Mouse (Mus musculus): ENCODE measurements at regions not wholly inside any gene's neighbourhood (a gene's known extent, or its start where the extent isn't known, plus 50 kb on each side); places are given as distances from the start of the nearest gene placed in this dataset.

DNA sequence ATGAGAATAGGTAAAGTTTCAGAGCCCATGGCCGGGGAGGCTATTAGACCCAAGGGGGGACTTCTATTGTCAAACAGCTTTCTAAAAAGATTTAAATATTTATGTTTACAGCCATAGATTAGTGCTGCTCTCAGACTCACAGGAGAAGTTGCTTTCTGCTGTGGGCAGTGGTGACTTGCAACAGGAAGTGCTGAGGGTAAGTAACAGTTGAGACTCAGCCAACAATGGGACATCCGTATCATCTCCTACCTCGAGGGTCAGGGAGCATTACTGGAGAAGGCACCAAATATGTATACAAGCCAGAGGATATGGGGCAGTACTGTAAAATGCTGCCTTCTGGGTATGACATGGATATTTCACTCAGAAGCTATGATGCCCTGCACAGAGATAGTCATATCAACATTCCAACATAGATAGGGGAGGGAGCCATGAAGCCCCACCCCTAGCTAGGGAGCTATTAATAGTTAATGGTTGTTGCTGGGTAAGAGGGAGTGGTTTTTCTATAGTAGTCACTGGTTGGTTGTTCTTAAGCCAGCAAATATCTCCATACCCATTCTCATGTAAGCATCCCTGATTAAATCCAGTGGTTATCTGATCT is 92.5 kb upstream of the Hs6st1 start:
- peak; percentile 72 for DNase-seq (ENCODE audit: low read depth, low spot score)

DNA sequence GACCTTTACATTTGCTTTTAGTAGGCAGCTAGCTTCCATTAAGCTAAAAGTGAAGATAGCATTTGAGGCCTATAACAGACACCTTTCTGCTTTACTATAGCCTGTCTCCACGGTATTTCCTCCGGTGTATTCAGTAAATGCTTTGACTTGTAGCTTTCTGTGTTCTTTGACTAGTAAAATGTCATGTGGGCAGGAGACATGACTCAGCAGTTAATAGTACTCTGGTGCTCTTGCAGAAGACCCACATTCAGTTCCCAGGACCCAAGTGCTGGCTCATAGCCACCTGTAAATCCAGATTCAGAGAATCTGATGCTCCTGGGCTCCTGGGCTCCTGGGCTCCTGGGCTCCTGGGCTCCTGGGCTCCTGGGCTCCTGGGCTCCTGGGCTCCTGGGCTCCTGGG is 91.7 kb upstream of the Hs6st1 start:
- no peak for TF ChIP-seq KAT2A (conservative IDR thresholded peaks at IDR 0.05; ENCODE audit: low read depth, low read length)
- 0 out of 2 replicates have a peak, but pooled peaks have one; percentile 31 for TF ChIP-seq USF1 (IDR thresholded peaks at IDR 0.05; ENCODE audit: low read depth, low read length)
- no peak for TF ChIP-seq POLR2A (IDR thresholded peaks at IDR 0.05; ENCODE audit: control insufficient read depth in 1 of 2, insufficient read depth in 1 of 2, low read depth in 1 of 2, low read length in 2 of 2, poor library complexity in 1 of 2)
- no peaks in the 10 kb centered on the region for H3K27me3 ChIP-seq (ENCODE audit: control insufficient read depth in 1 of 2, insufficient read depth in 2 of 2, low read length in 2 of 2)
- peaks cover 0 to 9% of the 10 kb centered on the region in 2 experiments; a peak in 2 of 4 replicates for H3K4me1 ChIP-seq (ENCODE audit: control insufficient read depth in 1 of 2, insufficient read depth in 2 of 2, low read length in 2 of 2)
- peak; percentile 64 for DNase-seq (ENCODE audit: low read depth, low spot score)
- 0 out of 2 replicates have a peak overlapping the region, but pooled peaks have one; percentile 4 for H3K27ac ChIP-seq (ENCODE audit: control insufficient read depth, low read depth, low read length)
- no peaks in the 10 kb centered on the region for H3K9me3 ChIP-seq (replicated peaks; ENCODE audit: insufficient read depth, low read length)
- H3K79me2 ChIP-seq (ENCODE audit: control insufficient read depth, insufficient read depth, low read length, poor library complexity), result no peaks in the 10 kb centered on the region
- no peak overlapping the region for H3K4me3 ChIP-seq (ENCODE audit: control insufficient read depth in 1 of 2, insufficient read depth in 1 of 2, low read depth in 2 of 2, low read length in 2 of 2)
- H3K9ac ChIP-seq (ENCODE audit: control insufficient read depth, low read depth, low read length, poor library complexity, severe bottlenecking), result no peak overlapping the region
- H3K36me3 ChIP-seq (ENCODE audit: control insufficient read depth in 1 of 2, insufficient read depth in 2 of 2, low read length in 2 of 2), result peaks cover 0 to 8% of the 10 kb centered on the region in 2 experiments; a peak in 2 of 4 replicates

More for the DNA sequence above, 92.5 kb upstream of the Hs6st1 start:
- Histone ChIP-seq H3K27me3 (ENCODE audit: control insufficient read depth in 1 of 2, insufficient read depth in 2 of 2, low read length in 2 of 2) (no peaks in the 10 kb centered on the region), H3K4me1 (ENCODE audit: control insufficient read depth in 1 of 2, insufficient read depth in 2 of 2, low read length in 2 of 2) (peaks cover 0 to 9% of the 10 kb centered on the region in 2 experiments; a peak in 2 of 4 replicates), H3K9me3 (replicated peaks; ENCODE audit: insufficient read depth, low read length) (no peaks in the 10 kb centered on the region), H3K79me2 (ENCODE audit: control insufficient read depth, insufficient read depth, low read length, poor library complexity) (no peaks in the 10 kb centered on the region), H3K27ac (ENCODE audit: control insufficient read depth, low read depth, low read length) (peak overlapping the region; percentile 13; the same call in 1 of the 2 replicates), H3K36me3 (ENCODE audit: control insufficient read depth in 1 of 2, insufficient read depth in 2 of 2, low read length in 2 of 2) (peaks cover 0 to 8% of the 10 kb centered on the region in 2 experiments; a peak in 2 of 4 replicates), H3K4me3 (ENCODE audit: control insufficient read depth in 1 of 2, insufficient read depth in 1 of 2, low read depth in 2 of 2, low read length in 2 of 2) (no peak overlapping the region), H3K9ac (ENCODE audit: control insufficient read depth, low read depth, low read length, poor library complexity, severe bottlenecking) (no peak overlapping the region)
- TF ChIP-seq EP300 (IDR thresholded peaks at IDR 0.05; ENCODE audit: low read depth in 1 of 2, low read length in 2 of 2) (peak; percentile 8 to 43; a peak in 1 of 4 replicates), GATA1 (IDR thresholded peaks at IDR 0.05; ENCODE audit: low read depth, low read length) (peak; percentile 15; the same call in 1 of the 2 replicates), MEF2A (IDR thresholded peaks at IDR 0.05; ENCODE audit: extremely low read depth, insufficient replicate concordance, low read depth, low read length, poor library complexity, severe bottlenecking) (peak; percentile 49; the same call in 1 of the 2 replicates), CHD2 (IDR thresholded peaks at IDR 0.05; ENCODE audit: low read length) (no peak)

- peaks cover 0 to 8% of the 10 kb centered on the region in 2 experiments; a peak in 2 of 4 replicates for H3K36me3 ChIP-seq (ENCODE audit: control insufficient read depth in 1 of 2, insufficient read depth in 2 of 2, low read length in 2 of 2)
- H3K9ac ChIP-seq (ENCODE audit: control insufficient read depth, low read depth, low read length, poor library complexity, severe bottlenecking), result no peak overlapping the region
- H3K9me3 ChIP-seq (replicated peaks; ENCODE audit: insufficient read depth, low read length), result no peaks in the 10 kb centered on the region
- H3K27ac ChIP-seq (ENCODE audit: control insufficient read depth, low read depth, low read length), result no peak overlapping the region
- no peak overlapping the region for H3K4me3 ChIP-seq (ENCODE audit: control insufficient read depth in 1 of 2, insufficient read depth in 1 of 2, low read depth in 2 of 2, low read length in 2 of 2)
- no peaks in the 10 kb centered on the region for H3K27me3 ChIP-seq (ENCODE audit: control insufficient read depth in 1 of 2, insufficient read depth in 2 of 2, low read length in 2 of 2)
- H3K4me1 ChIP-seq (ENCODE audit: control insufficient read depth in 1 of 2, insufficient read depth in 2 of 2, low read length in 2 of 2), result peaks cover 0 to 7% of the 10 kb centered on the region in 2 experiments; a peak in 2 of 4 replicates
- no peak for TF ChIP-seq CTCF (IDR thresholded peaks at IDR 0.05 in 2 of 3, conservative IDR thresholded peaks at IDR 0.05 in 1 of 3; ENCODE audit: control insufficient read depth in 1 of 3, insufficient read depth in 1 of 3, low read depth in 2 of 3, low read length in 3 of 3, poor library complexity in 1 of 3, severe bottlenecking in 1 of 3)
- TF ChIP-seq GATA1 (IDR thresholded peaks at IDR 0.05; ENCODE audit: low read depth, low read length), result peak; percentile 34; the same call in 1 of the 2 replicates
- TF ChIP-seq ZKSCAN1 (IDR thresholded peaks at IDR 0.05; ENCODE audit: low read depth, low read length), result no peak
- peak; percentile 37; the same call in 1 of the 2 replicates for TF ChIP-seq RCOR1 (IDR thresholded peaks at IDR 0.05; ENCODE audit: low read depth, low read length)
- H3K79me2 ChIP-seq (ENCODE audit: control insufficient read depth, insufficient read depth, low read length, poor library complexity), result no peaks in the 10 kb centered on the region
- DNase-seq (ENCODE audit: low read depth, low spot score), result no peak
Observed at GRCm38 (mm10) chr1:35978116-35978515, 90.1 kb upstream of the Hs6st1 start.
